Mouse (Mus musculus): Measurements from ENCODE around the gene Ndufaf1.

Ndufaf1 gene

DNA sequence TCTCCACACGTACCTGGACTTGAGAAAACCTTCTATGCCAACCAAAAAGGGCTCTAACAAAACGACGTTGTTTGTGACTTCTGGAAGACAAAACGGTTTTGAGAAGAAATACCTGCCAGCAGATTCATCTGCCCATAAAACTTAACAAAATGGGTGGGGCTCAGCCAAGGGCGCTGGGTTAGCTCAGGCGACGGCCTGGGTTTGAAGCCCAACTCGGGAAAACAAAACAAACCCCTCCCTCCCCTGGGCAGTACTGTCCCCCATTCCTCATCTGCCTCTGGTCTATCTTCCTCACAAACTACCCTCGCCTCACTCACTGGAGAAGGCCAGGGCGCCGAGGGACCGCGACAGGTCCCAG, 44.8 kb downstream of the Ndufaf1 start:
- DNase-seq (ENCODE audit: low read depth) = no peak

DNA sequence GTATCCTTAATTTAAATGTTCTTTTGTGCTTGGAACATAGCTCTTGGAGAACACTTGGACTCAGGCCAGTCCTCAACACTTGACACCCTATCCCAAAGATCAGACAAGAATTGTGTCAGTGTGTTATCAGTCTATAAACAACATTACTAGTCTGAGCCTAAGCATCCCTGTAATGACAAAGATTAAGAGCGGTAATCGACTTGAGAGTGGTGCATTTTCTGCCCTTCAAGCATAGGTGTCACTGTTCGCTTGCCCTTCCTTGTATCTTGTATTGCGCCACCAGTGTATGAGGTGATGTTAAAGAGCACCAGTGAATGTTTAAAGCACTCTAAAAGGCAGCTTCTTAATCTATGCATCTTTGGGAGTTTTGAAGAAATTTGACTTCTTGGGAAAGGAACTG, 55.6 kb downstream of the Ndufaf1 start:
- no peak for DNase-seq (ENCODE audit: low read depth)
